Mouse (Mus musculus) midbrain, embryonic 11.5 days (tissue): ENCODE measurements around the gene Hlcs. TPM values are rescaled to one million over a fixed set of nuclear protein-coding genes. Genes with fewer than 3 reads are reported as not detected.
"Not testable (repeated sequence)": the region's sequence is repeated elsewhere in the genome, so short reads cannot be mapped to it uniquely, and the experiment has no call there.

Experiments used
- ATAC-seq: fragments of 200-750 bp; cut with Nextera tagmentation; 2 replicates; pipeline ENCODE4 v1.8.0; 2017; ENCODE audit warnings: moderate TSS enrichment, moderate library complexity; ENCODE audit not compliant: low FRiP score
- DNase-seq: peaks from one replicate; pipeline ENCODE4 v3.0.0; 2015; ENCODE audit warnings: low spot score; ENCODE audit errors: missing footprints
- H3K27ac ChIP-seq: fragments of 300-500 bp; sonication (generic); 2 replicates; pipeline ENCODE4 v1.5.1; 2014; ENCODE audit warnings: low read depth, low read length
- H3K27me3 ChIP-seq: fragments of 300-500 bp; sonication (generic); 2 replicates; pipeline ENCODE4 v1.6.1; 2014; ENCODE audit warnings: mild to moderate bottlenecking, low read length, moderate library complexity, mixed read lengths; ENCODE audit not compliant: control insufficient read depth, insufficient read depth
- H3K36me3 ChIP-seq: fragments of 300-500 bp; sonication (generic); 2 replicates; pipeline ENCODE4 v1.6.1; 2014; ENCODE audit warnings: mild to moderate bottlenecking, low read length, moderate library complexity, mixed read lengths; ENCODE audit not compliant: control insufficient read depth, insufficient read depth
- H3K4me1 ChIP-seq: fragments of 300-500 bp; sonication (generic); 2 replicates; pipeline ENCODE4 v1.6.1; 2014; ENCODE audit warnings: low read length; ENCODE audit not compliant: control insufficient read depth, insufficient read depth
- H3K4me2 ChIP-seq: fragments of 300-500 bp; sonication (generic); 2 replicates; pipeline ENCODE4 v1.6.1; 2014; ENCODE audit warnings: mild to moderate bottlenecking, moderate library complexity
- H3K4me3 ChIP-seq: fragments of 300-500 bp; sonication (generic); 2 replicates; pipeline ENCODE4 v1.5.1; 2014; ENCODE audit warnings: low read depth, low read length
- H3K9ac ChIP-seq: fragments of 300-500 bp; sonication (generic); 2 replicates; pipeline ENCODE4 v1.6.1; 2014; ENCODE audit warnings: low read length
- H3K9me3 ChIP-seq: fragments of 300-500 bp; sonication (generic); 2 replicates; pipeline ENCODE4 v1.6.1; 2016; ENCODE audit warnings: low read length; ENCODE audit not compliant: control insufficient read depth
- WGBS: fragments of 180-500 bp; shearing (Covaris S2); extraction: QIAGEN DNeasy Blood & Tissue Kit; methylation state at CpG from one replicate; pipeline ENCODE4 v1.1.7; 2014; 5-methylcytosine and 5-hydroxymethylcytosine counted together
- polyA plus RNA-seq: library from polyadenylated mRNA; unstranded; fragments of >200 nt; fragmentation: Nextera tagmentation; extraction: Ambion mirVana; gene quantifications from 2 replicates; pipeline ENCODE4 v1.2.1, GENCODE M21; 2014

Gene Hlcs
- polyA plus RNA-seq, 1 experiment from 2014 or later: 8.1 TPM

DNA sequence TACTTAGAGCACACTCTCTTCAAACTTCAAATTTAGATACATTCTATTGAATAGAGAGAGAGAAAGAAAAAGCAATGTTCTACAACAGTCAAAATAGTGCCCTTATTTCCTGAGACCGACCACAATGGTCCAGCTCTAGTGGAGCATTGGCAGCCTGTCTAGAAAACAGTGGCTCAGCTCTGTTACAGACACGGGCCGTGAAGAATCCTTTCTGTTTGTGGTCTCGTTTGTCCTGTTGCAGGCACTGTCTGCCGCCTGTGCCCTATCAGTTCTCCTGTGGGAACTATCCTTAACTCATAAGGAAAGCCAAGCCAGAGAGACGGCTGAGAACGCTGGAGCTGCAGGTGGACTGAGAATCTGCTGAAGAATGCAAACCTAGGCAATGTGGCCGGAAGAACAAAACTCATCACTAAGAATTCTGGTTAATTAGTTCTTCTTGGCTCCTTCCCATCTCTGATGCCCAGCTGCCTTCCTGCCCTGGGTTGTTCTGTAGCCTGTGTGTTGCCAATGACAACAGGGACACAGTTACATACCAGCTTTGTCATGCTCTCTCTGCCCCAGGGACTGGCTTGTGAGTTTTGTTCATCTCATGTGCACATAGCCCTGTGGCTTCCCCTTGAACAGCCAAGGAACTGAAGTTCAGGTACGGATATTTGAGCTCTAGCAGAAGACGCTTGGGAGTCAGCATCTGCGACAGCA, 36.4 kb upstream of the Hlcs start:
- WGBS: 80% methylated on average over 11 of the region's 11 CpGs
- Histone ChIP-seq H3K4me2 (no peak overlapping the region), H3K4me1 (peaks cover 2% of the 10 kb centered on the region; the same call in 1 of the 2 replicates), H3K27me3 (no peaks in the 10 kb centered on the region), H3K27ac (no peak overlapping the region), H3K9me3 (no peaks in the 10 kb centered on the region), H3K4me3 (no peak overlapping the region), H3K36me3 (no peaks in the 10 kb centered on the region), H3K9ac (no peak overlapping the region)
- DNase-seq (no peak), ATAC-seq (no peak)

GRCm38 (mm10) chr16:94348779-94349178, 35.4 kb upstream of the Hlcs start:
- 94% methylated on average over 2 of the region's 2 CpGs for WGBS
- Histone ChIP-seq H3K27ac (no peak overlapping the region), H3K36me3 (no peaks in the 10 kb centered on the region)

GRCm38 (mm10) chr16:94347080-94347731, 33.8 kb upstream of the Hlcs start:
- ATAC-seq (no peak), DNase-seq (no peak)
- no peaks in the 10 kb centered on the region for H3K27me3 ChIP-seq
- no peak overlapping the region for H3K4me3 ChIP-seq
- 82% methylated on average over 7 of the region's 7 CpGs for WGBS
- H3K36me3 ChIP-seq: no peaks in the 10 kb centered on the region
- no peak overlapping the region for H3K9ac ChIP-seq
- H3K27ac ChIP-seq: no peak overlapping the region
- no peaks in the 10 kb centered on the region for H3K9me3 ChIP-seq
- H3K4me2 ChIP-seq: no peak overlapping the region
- no peaks in the 10 kb centered on the region for H3K4me1 ChIP-seq

More at GRCm38 (mm10) chr16:94348779-94349178, 35.4 kb upstream of the Hlcs start:
- Histone ChIP-seq H3K27me3 (no peaks in the 10 kb centered on the region), H3K4me3 (no peak overlapping the region), H3K9me3 (no peaks in the 10 kb centered on the region), H3K9ac (no peak overlapping the region), H3K4me2 (no peak overlapping the region), H3K4me1 (peaks cover 2% of the 10 kb centered on the region; the same call in 1 of the 2 replicates)
- no peak for ATAC-seq
- no peak for DNase-seq

DNA sequence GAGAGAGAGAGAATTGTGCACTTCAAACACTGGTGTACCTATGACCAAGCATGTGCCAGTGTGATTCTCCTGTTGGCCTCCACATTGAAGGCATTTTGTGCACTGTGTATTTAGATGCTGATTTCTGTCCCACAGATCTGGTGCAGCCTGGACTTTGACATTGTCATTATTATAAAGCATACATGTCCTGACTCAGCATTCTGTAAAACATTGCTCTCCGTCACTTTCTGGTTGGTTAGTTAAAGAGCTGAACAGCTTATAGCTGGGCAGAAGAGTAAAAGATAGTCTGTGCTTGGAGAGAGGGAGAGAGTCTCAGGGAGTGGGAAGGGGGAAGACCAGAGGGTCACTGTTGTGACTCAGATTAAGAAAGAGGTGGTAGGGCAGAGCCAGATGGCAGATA, 32.4 kb upstream of the Hlcs start:
- DNase-seq (no peak), ATAC-seq (no peak)
- H3K36me3 ChIP-seq: no peaks in the 10 kb centered on the region
- no peaks in the 10 kb centered on the region for H3K27me3 ChIP-seq
- H3K27ac ChIP-seq: no peak overlapping the region
- H3K4me3 ChIP-seq: no peak overlapping the region
- no peak overlapping the region for H3K4me2 ChIP-seq
- H3K9ac ChIP-seq: no peak overlapping the region
- H3K4me1 ChIP-seq: no peaks in the 10 kb centered on the region
- 88% methylated on average over 1 of the region's 1 CpGs for WGBS
- no peaks in the 10 kb centered on the region for H3K9me3 ChIP-seq

GRCm38 (mm10) chr16:94339164-94340160, 26.1 kb upstream of the Hlcs start:
- H3K4me3 ChIP-seq, DNase-seq, H3K27me3 ChIP-seq, H3K27ac ChIP-seq, H3K9ac ChIP-seq, H3K4me2 ChIP-seq, ATAC-seq, H3K4me1 ChIP-seq, H3K9me3 ChIP-seq, H3K36me3 ChIP-seq: not testable (repeated sequence)
- WGBS: 89% methylated on average over 19 of the region's 22 CpGs

- no peak overlapping the region for H3K4me3 ChIP-seq
- H3K4me1 ChIP-seq: peaks cover 3% of the 10 kb centered on the region; the same call in 1 of the 2 replicates
- no peak overlapping the region for H3K9ac ChIP-seq
- no peaks in the 10 kb centered on the region for H3K36me3 ChIP-seq
- H3K27me3 ChIP-seq: no peaks in the 10 kb centered on the region
- H3K9me3 ChIP-seq: no peaks in the 10 kb centered on the region
- DNase-seq (no peak), ATAC-seq (no peak)
- no peak overlapping the region for H3K27ac ChIP-seq
- WGBS: 39% methylated on average over 5 of the region's 5 CpGs
- no peak overlapping the region for H3K4me2 ChIP-seq
Measured at GRCm38 (mm10) chr16:94335656-94336055, 22.3 kb upstream of the Hlcs start.

GRCm38 (mm10) chr16:94331886-94332252, 18.5 kb upstream of the Hlcs start:
- H3K27ac ChIP-seq: no peak overlapping the region
- no peak overlapping the region for H3K4me2 ChIP-seq
- H3K4me1 ChIP-seq: peaks cover 23% of the 10 kb centered on the region
- H3K27me3 ChIP-seq: peaks cover 21% of the 10 kb centered on the region
- 57% methylated on average over 5 of the region's 5 CpGs for WGBS
- DNase-seq: peak; percentile 89
- no peak overlapping the region for H3K4me3 ChIP-seq
- no peak overlapping the region for H3K9ac ChIP-seq
- H3K9me3 ChIP-seq: no peaks in the 10 kb centered on the region
- no peak for ATAC-seq
- no peaks in the 10 kb centered on the region for H3K36me3 ChIP-seq

DNA sequence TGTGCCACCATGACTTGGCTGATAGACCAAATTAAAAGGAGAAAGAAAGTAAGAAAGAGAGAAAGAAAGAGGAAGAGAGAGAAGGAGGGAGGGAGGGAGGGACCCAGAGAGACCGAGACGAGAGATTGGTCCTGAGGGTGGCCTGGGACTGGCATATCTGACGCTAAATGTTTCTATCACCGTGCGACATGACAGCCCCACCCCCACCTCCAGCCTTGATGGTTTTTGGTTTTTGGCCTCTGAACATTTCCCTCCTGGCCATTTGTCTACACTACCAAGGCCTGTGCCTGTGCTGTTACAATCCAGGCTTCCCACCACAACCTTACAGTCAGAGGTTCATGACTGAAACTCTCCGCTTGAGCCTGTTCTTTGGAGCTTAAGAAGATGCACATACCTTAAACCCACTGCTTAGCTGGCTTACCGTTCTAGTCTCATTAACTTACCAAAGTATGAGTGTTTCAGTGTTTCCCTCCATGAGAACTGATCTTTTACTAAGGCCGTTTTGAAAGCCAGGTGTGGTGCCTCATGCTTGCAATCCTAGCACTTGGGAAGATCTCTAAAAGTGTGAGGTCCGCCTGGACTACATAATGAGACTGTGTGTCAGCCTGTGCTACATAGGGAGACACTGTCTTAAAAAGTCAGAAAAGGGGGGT, 18.0 kb upstream of the Hlcs start:
- Histone ChIP-seq H3K4me3 (no peak overlapping the region), H3K4me1 (peaks cover 23% of the 10 kb centered on the region), H3K27ac (no peak overlapping the region), H3K9ac (no peak overlapping the region), H3K27me3 (peaks cover 24% of the 10 kb centered on the region), H3K4me2 (no peak overlapping the region), H3K36me3 (no peaks in the 10 kb centered on the region), H3K9me3 (no peaks in the 10 kb centered on the region)
- WGBS: 74% methylated on average over 9 of the region's 9 CpGs
- DNase-seq (no peak), ATAC-seq (no peak)
